Mouse (Mus musculus) kidney, adult 2 months (tissue): ENCODE data around the gene Ppm1b. TPM values are rescaled to one million over a fixed set of nuclear protein-coding genes. Genes with fewer than 3 reads are reported as not detected.

Experiments
- DNase-seq: peaks from one replicate; pipeline ENCODE4 v3.0.0; 2021
- H3K27ac ChIP-seq: fragments of 200-500 bp; 2 replicates; pipeline ENCODE4 v1.5.1; 2012; ENCODE audit warnings: low read depth, low read length, control low read depth, inconsistent platforms; ENCODE audit not compliant: insufficient read depth
- H3K27me3 ChIP-seq: fragments of 200-500 bp; replicated peaks from 2 replicates; pipeline ENCODE4 v1.6.1; 2012; ENCODE audit warnings: mild to moderate bottlenecking, moderate library complexity, low read length, inconsistent platforms; ENCODE audit not compliant: control insufficient read depth, insufficient read depth
- H3K36me3 ChIP-seq: fragments of 200-500 bp; 2 replicates; pipeline ENCODE4 v1.6.1; 2012; ENCODE audit warnings: mild to moderate bottlenecking, moderate library complexity, low read length, inconsistent platforms; ENCODE audit not compliant: control insufficient read depth, insufficient read depth
- H3K4me1 ChIP-seq: fragments of 200-500 bp; 2 replicates; pipeline ENCODE4 v1.6.1; 2011; ENCODE audit warnings: low read length; ENCODE audit not compliant: control insufficient read depth, insufficient read depth
- H3K4me3 ChIP-seq: fragments of 200-500 bp; 2 replicates; pipeline ENCODE4 v1.5.1; 2011; ENCODE audit warnings: mild to moderate bottlenecking, low read depth, low read length, control low read depth; ENCODE audit not compliant: insufficient read depth
- CTCF ChIP-seq: fragments of 200-500 bp; conservative IDR thresholded peaks from 2 replicates; pipeline ENCODE4 v1.5.1; 2011; ENCODE audit warnings: low read depth, mild to moderate bottlenecking, control low read depth, low read length, moderate library complexity, mixed read lengths; ENCODE audit not compliant: insufficient read depth, insufficient read length
- POLR2A ChIP-seq: fragments of 200-500 bp; IDR thresholded peaks from one replicate; pipeline ENCODE4 v1.6.1; 2011; ENCODE audit warnings: low read depth, low read length, control low read depth
- WGBS: fragments of 180-500 bp; shearing (Covaris S2); methylation state at CpG from one replicate; pipeline ENCODE4 v1.1.7; 2018; 5-methylcytosine and 5-hydroxymethylcytosine counted together
- polyA plus RNA-seq: library from polyadenylated mRNA; depleted of rRNA; stranded (reverse); fragments of >200 nt; gene quantifications from 2 replicates; pipeline ENCODE4 v1.2.3, GENCODE M21; 2012

Ppm1b gene
- polyA plus RNA-seq, 1 experiment = 46.4 TPM

- 62% methylated on average over 2 of the region's 2 CpGs for WGBS
- no peak for TF ChIP-seq CTCF
- TF ChIP-seq POLR2A = no peak
- no peak for DNase-seq
- Histone ChIP-seq H3K4me3 (no peak overlapping the region), H3K27ac (no peak overlapping the region), H3K4me1 (no peaks in the 10 kb centered on the region), H3K36me3 (no peaks in the 10 kb centered on the region), H3K27me3 (no peaks in the 10 kb centered on the region)
Observed at GRCm38 (mm10) chr17:84943033-84943393, 13.5 kb upstream of the Ppm1b start.

GRCm38 (mm10) chr17:84944348-84944747 lies 12.2 kb upstream of the Ppm1b start:
- 77% methylated on average over 6 of the region's 6 CpGs for whole genome bisulfite sequencing
- TF ChIP-seq POLR2A (no peak), CTCF (no peak)
- H3K36me3 ChIP-seq = no peaks in the 10 kb centered on the region
- no peaks in the 10 kb centered on the region for H3K27me3 ChIP-seq
- no peak overlapping the region for H3K27ac ChIP-seq
- H3K4me3 ChIP-seq = no peak overlapping the region
- no peaks in the 10 kb centered on the region for H3K4me1 ChIP-seq
- DNase-seq = no peak

DNA sequence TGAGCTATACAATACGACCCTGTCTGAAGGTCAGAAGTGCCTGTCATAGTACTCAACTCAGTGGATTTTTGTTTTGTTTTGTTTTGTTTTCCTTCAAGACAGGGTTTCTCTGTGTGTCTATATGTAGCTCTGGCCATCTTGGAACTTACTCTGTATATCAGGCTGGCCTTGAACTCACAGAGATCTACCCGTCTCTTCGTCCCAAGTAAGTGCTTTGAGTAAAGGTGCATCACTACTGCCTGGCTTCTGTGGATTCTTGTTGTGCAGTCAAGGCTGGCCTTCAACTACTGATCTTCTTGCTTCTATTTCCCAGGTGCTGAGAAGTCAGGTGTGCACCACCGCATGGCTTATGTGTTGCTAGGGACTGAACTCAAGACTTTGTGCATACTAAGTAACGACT lies 4.0 kb upstream of the Ppm1b start:
- Histone ChIP-seq H3K27ac (no peak overlapping the region), H3K36me3 (no peaks in the 10 kb centered on the region), H3K4me3 (no peak overlapping the region), H3K27me3 (no peaks in the 10 kb centered on the region), H3K4me1 (no peaks in the 10 kb centered on the region)
- 92% methylated on average over 5 of the region's 5 CpGs for WGBS
- DNase-seq = no peak
- TF ChIP-seq POLR2A (no peak), CTCF (no peak)

- no peaks in the 10 kb centered on the region for H3K4me1 ChIP-seq
- H3K36me3 ChIP-seq = no peaks in the 10 kb centered on the region
Observed at GRCm38 (mm10) chr17:84953776-84954175, 2.8 kb upstream of the Ppm1b start.

GRCm38 (mm10) chr17:84954881-84955280 lies 1.7 kb upstream of the Ppm1b start:
- Histone ChIP-seq H3K4me1 (peaks cover 4% of the 10 kb centered on the region; the same call in 1 of the 2 replicates), H3K36me3 (no peaks in the 10 kb centered on the region), H3K4me3 (no peak overlapping the region), H3K27me3 (no peaks in the 10 kb centered on the region), H3K27ac (no peak overlapping the region)
- no peak for DNase-seq
- WGBS = 87% methylated on average over 5 of the region's 5 CpGs
- TF ChIP-seq CTCF (no peak), POLR2A (no peak)

More at GRCm38 (mm10) chr17:84953776-84954175, 2.8 kb upstream of the Ppm1b start:
- WGBS = 78% methylated on average over 5 of the region's 5 CpGs
- H3K4me3 ChIP-seq = no peak overlapping the region
- no peak for TF ChIP-seq POLR2A
- no peak for TF ChIP-seq CTCF
- no peaks in the 10 kb centered on the region for H3K27me3 ChIP-seq
- DNase-seq = no peak
- no peak overlapping the region for H3K27ac ChIP-seq

GRCm38 (mm10) chr17:84956931-84957486 lies 468 bp downstream of the Ppm1b start:
- no peak for DNase-seq
- TF ChIP-seq CTCF (no peak), POLR2A (peak; percentile 63)
- peak overlapping the region; percentile 98 for H3K27ac ChIP-seq
- no peaks in the 10 kb centered on the region for H3K27me3 ChIP-seq
- peak overlapping the region; percentile 65 for H3K4me3 ChIP-seq
- WGBS = under 1% methylated on average over 24 of the region's 24 CpGs
- peaks cover 11% of the 10 kb centered on the region; the same call in 1 of the 2 replicates for H3K4me1 ChIP-seq
- H3K36me3 ChIP-seq = no peaks in the 10 kb centered on the region

- WGBS = under 1% methylated on average over 55 of the region's 55 CpGs
- Histone ChIP-seq H3K27ac (peak overlapping the region; percentile 98), H3K4me1 (peaks cover 12% of the 10 kb centered on the region; the same call in 1 of the 2 replicates), H3K27me3 (no peaks in the 10 kb centered on the region), H3K36me3 (no peaks in the 10 kb centered on the region), H3K4me3 (peak overlapping the region; percentile 89)
- peak; percentile 94 for TF ChIP-seq POLR2A
- no peak for TF ChIP-seq CTCF
- DNase-seq = peak; percentile 100
Observed at GRCm38 (mm10) chr17:84957487-84958259, 1.1 kb downstream of the Ppm1b start.
